Mouse (Mus musculus) ES-CJ7 (cell line): ENCODE data around the gene Gbx2.

Experiments used
- DNase-seq: peaks from one replicate; pipeline ENCODE4 v3.0.0; 2011; ENCODE audit warnings: low read depth, low spot score

The Gbx2 gene

DNA sequence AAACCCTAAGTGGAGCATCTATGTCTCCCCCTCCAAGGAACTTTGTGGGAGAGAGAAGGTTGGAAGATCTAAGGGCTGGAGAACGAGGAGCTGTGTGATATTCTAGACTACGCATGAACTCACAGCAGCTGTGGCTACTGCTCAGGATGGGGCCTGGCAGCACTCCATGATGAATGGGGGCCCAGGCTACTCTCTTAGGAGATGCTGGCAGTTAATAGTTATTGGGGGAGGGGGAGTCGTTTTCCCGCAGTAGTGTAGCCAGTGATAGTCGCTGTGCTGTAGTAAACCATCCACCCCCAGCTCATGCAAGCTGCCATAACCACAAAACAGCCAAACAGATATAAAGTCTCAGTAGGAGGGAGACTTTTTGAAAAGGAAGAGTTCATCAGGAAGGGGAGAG lies 18.6 kb downstream of the Gbx2 start:
- no peak for DNase-seq

DNA sequence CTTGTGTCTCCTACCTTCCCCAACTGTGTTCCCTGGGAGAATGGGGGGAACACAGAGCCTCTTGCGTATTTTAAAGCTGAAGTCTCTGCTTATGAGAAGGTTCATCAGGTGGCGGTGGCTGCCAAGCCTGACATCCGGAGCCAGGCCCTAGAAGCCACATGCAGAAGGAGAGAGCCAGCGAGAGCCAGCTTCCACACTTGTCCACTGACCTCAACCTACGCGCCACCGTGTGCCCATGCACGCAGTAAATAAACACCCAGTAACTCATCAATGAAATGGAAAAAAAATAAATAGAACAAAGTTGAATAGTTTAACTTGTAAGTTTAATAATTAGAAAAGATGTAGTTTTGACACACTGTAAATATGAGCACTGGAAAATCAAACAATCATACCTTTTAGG lies 21.2 kb downstream of the Gbx2 start:
- no peak for DNase-seq

DNA sequence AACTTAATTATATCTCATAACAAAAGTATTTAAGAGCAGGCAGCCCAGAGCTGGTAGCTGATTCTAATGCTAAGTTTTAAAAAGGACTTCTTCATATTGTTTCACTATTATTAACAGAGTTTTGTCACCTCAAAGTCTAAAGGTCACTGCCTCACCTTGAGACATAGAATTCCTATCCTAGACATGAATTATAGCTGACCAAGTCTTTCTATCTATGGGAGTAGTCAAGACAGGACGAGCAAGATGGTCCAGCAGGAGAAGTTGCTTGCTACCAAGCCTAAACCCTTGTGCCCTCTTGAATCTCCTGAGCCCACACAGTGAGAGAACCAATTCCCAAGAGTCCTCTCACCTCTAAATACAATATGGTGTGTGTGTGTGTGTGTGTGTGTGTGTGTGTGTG lies 28.3 kb downstream of the Gbx2 start:
- DNase-seq, result no peak

DNA sequence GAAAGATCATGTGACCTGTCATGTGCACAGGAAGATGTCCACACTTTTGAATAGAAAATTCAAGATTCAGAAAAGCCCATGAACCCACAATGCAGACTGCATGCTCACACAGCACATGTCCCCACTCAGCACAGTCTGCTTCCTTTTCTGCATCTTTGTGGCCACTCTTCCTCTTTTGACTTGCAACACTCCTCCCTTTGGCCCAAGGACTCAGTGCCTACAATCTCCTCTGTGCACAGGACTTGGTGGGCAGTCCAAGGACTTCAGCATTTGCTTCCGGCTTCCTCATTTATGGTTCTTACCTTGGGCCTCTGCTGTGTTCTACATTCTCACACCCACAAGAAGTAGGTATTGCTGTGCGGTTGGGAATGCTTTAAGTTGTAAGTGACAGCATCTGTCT lies 28.7 kb downstream of the Gbx2 start:
- no peak for DNase-seq

DNA sequence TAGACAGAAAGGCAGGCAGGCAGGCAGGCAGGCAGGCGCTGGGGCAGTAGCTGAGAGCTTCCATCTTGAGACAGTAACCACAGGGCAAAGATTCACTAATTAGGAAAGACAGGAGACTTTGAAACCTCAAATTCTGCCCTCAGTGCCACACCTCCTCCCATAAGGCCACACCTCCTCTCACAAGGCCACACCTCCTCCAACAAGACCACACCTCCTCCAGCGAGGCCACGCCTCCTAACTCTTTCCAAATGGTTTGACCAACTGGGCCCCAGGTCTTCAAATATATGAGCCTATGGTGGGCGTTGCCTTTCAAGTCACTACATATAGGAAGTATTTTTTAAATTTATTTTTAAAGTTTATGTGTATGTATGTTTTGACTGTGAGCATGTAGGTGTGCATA lies 29.6 kb downstream of the Gbx2 start:
- peak; percentile 59 for DNase-seq

DNA sequence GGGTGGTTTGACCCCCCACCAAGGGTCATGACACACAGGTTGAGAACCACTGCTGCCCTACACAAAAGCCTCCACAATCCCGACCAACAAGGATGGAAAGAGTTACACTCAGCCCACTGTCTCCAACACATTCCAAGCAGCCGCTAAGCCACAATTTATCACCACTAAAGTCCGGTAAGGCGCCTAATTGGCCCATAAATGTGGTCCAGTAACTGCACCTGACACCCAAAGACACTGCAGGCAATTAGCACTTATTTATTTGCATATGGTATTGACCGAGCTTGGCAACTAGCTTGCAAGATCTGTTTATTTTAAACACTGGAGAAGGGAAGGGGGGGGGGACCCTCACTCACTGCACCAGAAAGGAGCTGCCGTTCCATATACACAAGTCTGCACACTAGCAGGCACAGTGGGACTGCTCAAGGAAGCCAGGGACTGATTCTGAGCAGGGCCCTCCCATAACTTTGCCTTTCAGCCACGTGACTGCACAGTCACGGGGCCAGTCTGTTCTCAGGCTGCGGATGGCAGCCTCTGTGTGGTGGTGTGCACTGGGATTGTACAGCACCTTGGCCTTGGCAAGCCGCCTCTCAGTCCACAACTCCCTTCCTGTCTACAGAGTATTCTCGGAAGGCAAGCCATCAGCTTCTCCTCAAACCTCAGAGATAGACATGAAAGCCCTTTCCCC lies 31.1 kb downstream of the Gbx2 start:
- DNase-seq, result no peak

DNA sequence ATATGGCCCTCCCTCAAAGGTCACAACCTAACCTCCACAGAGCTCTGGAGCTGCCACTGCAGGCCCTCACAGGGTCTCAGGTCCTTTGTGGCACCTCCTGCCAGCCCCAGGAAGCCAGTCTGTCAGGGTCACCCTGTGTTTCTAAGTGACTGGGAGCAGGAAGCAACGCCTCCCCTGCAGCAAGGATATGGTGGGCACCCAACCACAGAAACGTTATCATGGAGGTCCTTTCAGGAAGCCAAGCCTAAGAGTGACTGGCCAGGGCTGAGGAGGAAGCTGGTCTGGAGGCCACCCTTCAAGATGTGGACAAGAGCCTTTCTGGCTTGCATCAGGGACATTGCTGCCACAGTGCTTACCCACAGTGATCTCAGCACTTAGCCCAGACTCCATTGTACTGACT lies 31.9 kb downstream of the Gbx2 start:
- no peak for DNase-seq

DNA sequence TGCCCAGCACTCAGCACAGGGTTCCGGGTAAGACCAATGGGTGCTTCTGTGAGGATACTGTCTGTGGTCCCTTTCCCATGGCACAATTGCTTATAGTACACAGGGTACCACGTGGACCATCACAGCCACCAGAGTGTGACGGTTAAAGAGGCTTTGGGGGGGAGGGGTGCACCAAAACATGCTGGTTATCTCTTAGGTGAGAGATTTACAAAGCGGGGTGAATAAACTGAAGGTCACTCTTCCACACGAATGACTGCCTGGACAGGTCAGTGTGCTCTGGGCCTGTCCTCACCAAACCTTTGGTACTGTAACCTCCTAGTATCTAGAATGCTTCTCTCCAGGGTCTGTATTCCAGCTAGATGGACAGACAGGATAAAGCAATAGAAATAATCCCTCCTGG lies 35.2 kb downstream of the Gbx2 start:
- no peak for DNase-seq

DNA sequence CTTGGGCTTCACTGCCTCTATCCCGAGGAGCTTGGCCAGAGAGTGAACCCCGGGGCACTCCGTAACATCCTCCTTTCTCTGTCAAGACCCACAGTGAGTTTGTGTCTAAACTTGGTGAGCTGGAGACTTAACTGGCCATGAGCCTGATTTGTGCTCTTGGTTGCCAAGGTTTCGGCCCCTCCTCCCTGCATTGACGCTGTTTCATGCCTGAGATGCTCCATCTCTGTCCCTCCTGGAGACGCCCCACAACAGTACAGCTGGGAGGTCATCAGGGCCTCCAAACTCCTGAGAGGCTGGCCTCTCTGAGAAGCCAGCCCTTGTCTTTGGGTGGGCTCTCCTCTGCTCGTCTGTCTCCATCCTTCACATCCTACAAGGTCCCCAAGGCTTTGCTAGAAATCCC lies 38.7 kb downstream of the Gbx2 start:
- DNase-seq, result no peak

DNA sequence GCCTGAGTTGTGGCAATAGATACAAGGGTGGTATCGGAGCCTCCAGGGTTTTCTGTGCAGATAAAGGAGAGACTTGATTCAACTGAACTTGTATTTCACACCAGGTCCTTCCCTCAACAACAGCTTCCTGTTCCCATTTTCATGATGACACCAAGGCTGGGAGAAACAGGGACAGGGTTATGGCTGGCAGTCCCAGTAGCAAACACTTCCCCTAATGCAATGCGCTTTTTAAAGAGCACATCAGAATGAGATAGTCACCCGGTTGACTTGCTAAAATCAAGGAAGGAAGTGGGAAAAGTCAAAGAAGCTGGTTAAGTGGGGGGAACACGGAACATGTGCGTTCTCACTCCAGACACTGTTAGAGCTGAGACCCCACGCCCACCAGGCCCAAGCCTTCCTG lies 39.6 kb downstream of the Gbx2 start:
- DNase-seq, result no peak

DNA sequence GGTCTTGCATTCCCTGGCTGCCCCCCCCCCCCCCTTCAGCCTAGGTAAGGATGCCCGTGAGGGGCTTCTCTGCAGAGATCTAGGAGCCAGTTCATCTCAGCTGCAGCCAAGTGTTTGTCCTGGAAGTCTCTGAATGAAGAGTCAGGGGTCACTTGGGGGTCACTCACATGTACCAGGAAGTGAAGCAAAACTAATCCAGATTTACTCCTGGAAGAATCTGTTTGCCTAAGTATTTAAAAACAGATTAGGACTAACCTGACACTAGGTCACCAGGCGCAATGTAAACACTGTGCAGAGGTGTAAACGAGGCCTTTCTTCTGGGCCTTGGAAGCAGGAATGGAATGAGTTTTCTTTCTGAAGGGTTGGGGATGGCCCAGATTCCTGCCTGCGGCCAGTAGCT lies 45.3 kb downstream of the Gbx2 start:
- no peak for DNase-seq

DNA sequence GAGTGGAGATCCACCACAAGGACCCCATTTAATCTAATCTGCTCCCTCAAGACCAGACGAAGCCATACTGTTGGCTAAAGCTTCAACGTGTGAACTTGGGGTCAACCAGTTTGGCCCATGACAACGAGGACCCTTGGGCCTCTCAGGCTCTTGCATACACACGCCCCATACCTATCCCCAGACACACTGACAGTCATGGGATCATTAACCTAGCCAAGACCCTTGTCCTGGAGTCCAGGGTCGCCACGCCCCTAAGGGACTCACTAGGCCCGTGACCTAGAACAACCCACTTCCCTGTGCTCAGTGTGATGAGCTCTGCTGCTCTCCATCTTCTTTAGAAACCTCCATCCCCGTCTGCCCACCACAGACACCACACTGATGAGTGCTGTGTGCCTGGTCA lies 46.6 kb downstream of the Gbx2 start:
- DNase-seq, result no peak

DNA sequence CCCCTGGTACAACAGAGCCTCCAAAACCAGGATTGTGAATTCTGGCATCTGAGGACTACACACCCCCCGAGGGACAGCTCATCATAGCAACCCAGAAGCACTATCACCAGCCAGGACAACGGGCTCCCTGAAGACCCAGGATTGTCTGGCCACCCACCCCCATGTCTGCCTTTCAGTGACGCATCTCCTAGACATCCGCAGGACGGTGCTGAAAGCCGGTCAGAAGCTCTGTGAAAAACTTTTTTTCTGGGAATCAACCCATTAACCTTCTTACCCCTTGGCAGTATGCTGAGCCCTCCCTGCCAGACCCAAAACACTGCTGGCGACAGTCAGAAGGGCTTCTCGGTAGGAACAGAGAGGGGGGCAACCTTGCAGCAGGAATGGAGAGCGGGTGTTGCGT lies 50.1 kb downstream of the Gbx2 start:
- no peak for DNase-seq

DNA sequence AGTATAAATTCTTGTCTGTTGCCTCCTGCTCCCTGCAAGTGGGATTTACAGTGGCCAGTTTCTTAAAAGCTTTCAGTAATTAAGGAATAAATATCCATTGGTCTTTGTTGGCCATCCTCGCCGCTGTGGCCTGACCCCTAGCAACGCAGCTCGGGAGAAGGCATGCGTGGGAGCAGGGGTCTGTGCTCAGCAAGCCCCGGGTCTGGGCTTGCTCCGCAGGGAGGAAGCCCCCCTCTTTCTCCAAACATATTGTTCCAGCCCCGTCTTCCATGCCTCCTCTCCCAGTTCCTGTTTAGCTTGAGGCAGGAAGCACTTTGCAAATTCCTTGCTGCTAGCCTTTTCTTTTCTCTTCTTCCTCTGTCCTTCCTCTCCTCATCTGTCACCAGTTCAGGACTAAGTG lies 50.8 kb downstream of the Gbx2 start:
- no peak for DNase-seq

DNA sequence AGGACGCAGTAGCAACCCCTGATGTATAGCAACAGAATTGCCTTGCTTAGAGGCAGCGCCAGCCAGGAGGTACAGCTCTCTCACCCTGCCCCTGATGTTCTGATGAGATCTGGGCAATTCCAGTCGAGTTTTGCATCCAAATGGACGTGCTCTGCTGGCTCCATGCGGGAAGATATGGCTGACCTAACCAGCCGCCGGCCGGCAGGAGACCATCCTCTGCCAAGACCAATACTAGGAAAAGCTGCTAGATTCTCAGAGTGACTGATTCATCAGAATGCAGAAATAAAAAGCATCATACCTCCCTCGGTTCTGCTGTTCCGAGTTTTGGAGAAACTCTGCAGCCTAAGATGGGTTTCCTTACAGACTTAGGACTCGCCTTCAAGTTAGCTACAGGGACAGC lies 52.5 kb downstream of the Gbx2 start:
- DNase-seq, result peak; percentile 78
